Mouse (Mus musculus): Measurements from ENCODE around the gene Adgrb3.

DNA sequence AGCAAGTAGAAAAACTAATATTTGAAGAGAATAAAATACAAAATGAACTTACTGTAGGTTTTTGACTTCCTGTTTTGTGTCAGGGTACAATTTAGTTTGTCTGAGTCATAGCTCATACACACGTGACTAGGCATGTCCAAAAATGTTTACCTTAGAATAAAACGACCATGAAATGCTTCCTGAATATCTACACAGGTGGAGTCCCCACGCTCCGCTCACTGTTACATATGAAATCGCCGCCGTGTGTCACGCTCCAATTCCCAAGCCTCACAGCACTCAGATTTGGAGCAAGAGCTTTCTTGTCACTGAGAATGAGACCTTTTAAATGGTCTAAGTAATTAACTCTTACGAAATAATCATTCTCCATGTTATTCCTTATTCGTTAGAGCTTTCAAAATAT is 795.3 kb downstream of the Adgrb3 start:
- TF ChIP-seq CTCF (IDR thresholded peaks at IDR 0.05; ENCODE audit: low read depth, low read length) (no peak), POLR2A (IDR thresholded peaks at IDR 0.05; ENCODE audit: insufficient read depth, low read length) (no peak)
